Mouse (Mus musculus) G1E (cell line): ENCODE results near the gene Rps6ka6.

ENCODE experiments used
- CTCF ChIP-seq: IDR thresholded peaks from 2 replicates; pipeline ENCODE4 v1.5.1; 2012; ENCODE audit warnings: low read depth, low read length, inconsistent platforms, mixed read lengths
- GATA1 ChIP-seq: IDR thresholded peaks from 2 replicates; pipeline ENCODE4 v1.6.1; 2012; ENCODE audit warnings: borderline replicate concordance, low read length, inconsistent platforms, mixed read lengths
- GATA2 ChIP-seq: IDR thresholded peaks from 2 replicates; pipeline ENCODE4 v1.6.1; 2012; ENCODE audit warnings: low read depth, low read length, inconsistent platforms, borderline replicate concordance
- POLR2AphosphoS5 ChIP-seq: IDR thresholded peaks from 2 replicates; pipeline ENCODE4 v1.6.1; 2012; ENCODE audit warnings: low read depth, low read length, inconsistent platforms; ENCODE audit not compliant: insufficient replicate concordance

GRCm38 (mm10) chrX:111377020-111377419 lies 160.7 kb downstream of the Rps6ka6 start:
- TF ChIP-seq CTCF (no peak), GATA2 (no peak), GATA1 (no peak), POLR2AphosphoS5 (no peak)
